Mouse (Mus musculus) liver (tissue): ENCODE data around the gene Klrk1.
"Not testable (repeated sequence)": the region's sequence is repeated elsewhere in the genome, so short reads cannot be mapped to it uniquely, and the experiment has no call there.

ENCODE experiments used
- DNase-seq: peaks from one replicate; pipeline ENCODE4 v3.0.0-alpha.2; 2020; ENCODE audit warnings: mixed read lengths

The Klrk1 gene

DNA sequence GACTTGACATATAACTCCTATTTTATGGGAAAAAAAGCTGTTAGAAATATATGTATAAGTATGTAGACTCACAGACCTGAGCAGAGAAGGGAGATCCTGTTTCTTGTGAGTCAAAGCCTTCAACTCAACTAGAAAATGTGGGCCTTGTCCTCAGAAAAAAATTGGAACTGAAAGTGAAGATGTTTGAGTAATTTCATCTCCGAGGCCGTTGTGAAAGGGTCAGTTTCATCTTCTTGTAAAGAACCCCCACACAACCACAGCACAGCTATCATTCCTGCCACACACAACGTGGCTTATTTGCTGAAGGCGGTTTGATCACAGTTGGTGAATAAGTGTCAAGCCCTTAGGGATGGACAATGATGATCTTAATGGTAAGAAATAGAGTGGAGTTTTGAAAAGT, at the start of gene Klrk1:
Gene Klrk1 (minus strand): TSS at position 130 of the 400 bp plus-strand sequence.
- DNase-seq = no peak

DNA sequence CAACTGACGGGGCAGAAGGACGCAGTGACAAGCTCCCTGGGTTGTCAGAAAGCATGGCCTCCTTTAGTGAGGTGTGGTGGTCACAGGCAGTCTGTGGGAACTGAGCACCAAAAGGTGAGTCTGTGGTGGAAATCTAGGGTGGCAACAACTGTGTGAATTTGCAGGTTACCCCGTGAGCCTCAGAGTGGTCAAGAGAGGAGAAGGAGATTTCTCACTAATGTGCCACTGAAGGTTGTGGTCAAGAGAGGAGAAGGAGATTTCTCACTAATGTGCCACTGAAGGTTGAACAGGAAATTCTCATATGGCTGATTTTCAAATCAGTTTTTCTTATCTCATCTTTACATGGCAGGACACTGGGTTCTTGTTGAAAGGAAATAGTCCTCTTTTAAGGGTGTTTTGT, 37.6 kb upstream of the Klrk1 start:
- DNase-seq = not testable (repeated sequence)

DNA sequence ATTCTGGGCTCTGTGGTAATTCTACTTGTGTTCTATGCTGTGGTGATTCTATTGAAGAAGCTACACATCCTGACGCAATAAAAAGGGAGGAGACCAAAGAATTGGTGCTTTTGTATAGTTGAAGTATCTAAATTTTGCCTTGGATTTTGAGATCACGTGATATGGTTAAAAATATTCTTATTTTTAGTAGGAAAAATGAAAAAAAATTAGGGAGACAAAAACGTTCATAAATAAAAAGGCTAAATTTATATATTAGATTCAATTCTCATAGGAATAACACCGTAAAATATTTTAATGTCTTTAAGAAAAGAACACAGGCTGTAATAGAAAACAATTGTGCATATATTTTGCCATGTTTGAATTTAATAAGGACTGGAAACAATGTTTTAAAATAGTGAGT, 36.9 kb upstream of the Klrk1 start, which contains the start of gene Klrc2:
Gene Klrc2 (minus strand): TSS at position 101 of the 400 bp plus-strand sequence.
- not testable (repeated sequence) for DNase-seq

DNA sequence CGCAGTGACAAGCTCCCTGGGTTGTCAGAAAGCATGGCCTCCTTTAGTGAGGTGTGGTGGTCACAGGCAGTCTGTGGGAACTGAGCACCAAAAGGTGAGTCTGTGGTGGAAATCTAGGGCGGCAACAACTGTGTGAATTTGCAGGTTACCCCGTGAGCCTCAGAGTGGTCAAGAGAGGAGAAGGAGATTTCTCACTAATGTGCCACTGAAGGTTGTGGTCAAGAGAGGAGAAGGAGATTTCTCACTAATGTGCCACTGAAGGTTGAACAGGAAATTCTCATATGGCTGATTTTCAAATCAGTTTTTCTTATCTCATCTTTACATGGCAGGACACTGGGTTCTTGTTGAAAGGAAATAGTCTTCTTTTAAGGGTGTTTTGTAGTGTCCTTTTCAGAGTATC, 20.4 kb upstream of the Klrk1 start:
- not testable (repeated sequence) for DNase-seq

DNA sequence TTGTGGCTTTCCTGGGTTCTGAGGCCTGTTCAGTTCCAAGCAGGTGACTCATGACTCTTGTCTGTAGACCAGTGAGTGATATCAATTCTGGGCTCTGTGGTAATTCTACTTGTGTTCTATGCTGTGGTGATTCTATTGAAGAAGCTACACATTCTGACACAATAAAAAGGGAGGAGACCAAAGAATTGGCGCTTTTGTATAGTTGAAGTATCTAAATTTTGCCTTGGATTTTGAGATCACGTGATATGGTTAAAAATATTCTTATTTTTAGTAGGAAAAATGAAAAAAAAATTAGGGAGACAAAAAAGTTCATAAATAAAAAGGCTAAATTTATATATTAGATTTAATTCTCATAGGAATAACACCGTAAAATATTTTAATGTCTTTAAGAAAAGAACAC, 19.6 kb upstream of the Klrk1 start, which contains the start of gene Klrc3:
Gene Klrc3 (minus strand): TSS at position 101 of the 400 bp plus-strand sequence.
- not testable (repeated sequence) for DNase-seq

DNA sequence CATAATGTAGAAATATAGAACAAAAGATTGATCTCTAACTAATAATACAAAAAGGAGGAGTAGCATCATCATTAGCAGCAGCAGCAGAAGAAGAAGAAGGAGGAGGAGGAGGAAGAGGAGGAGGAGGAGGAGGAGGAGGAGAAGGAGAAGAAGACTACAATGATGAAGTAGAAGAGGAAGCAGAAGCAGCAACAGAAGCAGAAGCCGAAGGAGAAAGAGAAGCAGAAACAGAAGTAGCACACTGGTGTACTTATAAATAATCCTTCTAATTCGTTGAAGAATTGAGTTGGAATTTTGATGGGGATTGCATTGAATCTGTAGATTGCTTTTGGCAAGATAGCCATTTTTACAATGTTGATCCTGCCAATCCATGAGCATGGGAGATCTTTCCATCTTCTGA, 7.4 kb upstream of the Klrk1 start:
- not testable (repeated sequence) for DNase-seq

DNA sequence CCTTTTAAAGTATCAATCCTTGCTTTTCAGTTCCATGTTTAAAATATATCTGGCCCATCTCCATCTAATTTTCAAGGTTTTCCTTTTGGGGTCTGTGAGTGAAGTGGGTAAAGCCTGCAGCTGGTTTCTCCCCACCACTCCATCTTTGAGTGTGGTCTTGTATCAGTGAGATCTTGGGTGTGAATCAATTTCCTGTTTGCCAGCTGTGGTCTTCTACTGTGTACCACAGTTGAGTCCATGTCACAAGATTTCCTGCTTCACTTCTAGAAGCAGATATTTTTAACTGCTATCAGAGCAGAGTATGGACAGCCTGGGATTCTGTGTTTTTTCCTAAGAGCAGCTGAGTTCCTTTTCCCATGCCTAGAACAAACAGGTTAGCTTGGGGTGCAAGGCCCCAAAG, 15.3 kb downstream of the Klrk1 start:
- no peak for DNase-seq

DNA sequence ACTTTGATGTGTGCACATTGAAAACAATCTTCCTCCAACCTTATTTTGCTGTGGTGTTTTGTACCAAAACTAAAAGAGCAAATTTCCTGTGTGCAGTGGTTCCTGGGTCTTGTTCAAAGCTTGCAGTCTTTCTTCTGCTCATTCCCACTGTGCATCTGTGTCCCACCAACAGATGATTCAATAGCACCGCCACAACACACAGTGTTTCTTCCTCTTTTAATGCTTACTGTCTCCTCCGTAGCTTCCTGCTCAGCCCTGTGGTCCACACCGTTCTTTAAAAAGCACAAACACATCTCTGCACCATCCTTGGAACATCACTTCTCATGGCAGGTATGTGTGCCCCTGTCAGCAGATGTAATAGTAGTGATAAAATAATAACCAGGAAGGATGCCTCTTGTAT, 32.2 kb downstream of the Klrk1 start, which contains the start of gene Klrd1:
Gene Klrd1 (plus strand): TSS at position 275 of the 400 bp plus-strand sequence.
- DNase-seq = no peak

DNA sequence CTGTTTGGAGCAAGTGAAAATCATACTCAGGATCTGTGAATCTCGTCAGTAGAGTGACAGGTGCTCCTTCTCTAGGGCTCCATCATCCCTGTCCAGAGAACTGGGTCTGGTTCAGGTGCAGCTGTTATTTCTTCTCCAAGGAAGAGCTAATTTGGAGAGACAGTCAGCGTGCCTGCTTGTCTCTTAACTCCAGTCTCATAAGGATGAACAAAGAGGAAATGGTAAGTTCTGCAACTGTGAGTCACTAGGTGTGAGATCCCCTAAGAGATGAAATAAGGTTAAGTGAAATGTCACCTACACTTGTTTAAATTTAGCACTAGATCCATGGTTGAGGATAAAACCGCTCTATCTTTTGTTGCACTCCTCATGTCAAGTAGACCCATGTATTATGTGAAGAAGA, 40.6 kb downstream of the Klrk1 start:
- DNase-seq = no peak

DNA sequence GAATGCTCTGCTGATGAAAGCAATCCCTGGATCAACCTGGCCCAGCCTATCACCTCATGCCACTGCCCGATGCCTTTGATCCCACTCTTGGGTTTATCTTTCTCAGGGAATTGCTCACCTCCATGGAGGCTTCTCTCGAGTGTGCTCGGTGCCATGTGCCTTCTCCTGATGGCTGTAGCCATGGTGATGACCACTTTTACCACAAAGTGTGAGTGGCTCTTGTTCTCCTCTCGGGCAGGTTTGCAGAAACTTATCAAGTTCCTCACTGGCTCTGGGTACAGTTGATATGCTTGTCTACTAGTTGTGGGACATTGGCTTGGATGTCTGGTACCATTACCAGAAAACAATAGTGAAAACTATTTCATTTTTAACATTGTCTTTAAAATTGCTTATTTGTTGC, 41.8 kb downstream of the Klrk1 start:
- no peak for DNase-seq

DNA sequence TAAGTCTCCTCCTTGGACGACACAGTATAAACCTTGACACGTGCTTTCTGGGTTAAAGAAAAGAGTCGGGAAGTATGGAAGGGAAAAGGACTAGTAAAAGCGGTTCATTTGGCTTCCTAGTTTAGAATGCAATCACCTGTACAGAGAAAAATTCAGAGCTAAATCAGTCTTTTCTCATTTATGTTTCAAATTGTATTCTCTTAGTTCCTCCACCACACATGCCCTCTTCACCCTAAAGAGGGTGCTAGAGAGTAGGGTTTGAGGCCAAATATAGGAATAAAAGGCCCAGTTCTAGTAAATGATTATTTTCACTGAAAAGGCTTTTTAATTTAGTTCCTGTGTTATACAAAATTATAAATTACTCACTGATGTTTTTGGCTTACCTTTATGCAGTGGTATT, 42.4 kb downstream of the Klrk1 start:
- no peak for DNase-seq

DNA sequence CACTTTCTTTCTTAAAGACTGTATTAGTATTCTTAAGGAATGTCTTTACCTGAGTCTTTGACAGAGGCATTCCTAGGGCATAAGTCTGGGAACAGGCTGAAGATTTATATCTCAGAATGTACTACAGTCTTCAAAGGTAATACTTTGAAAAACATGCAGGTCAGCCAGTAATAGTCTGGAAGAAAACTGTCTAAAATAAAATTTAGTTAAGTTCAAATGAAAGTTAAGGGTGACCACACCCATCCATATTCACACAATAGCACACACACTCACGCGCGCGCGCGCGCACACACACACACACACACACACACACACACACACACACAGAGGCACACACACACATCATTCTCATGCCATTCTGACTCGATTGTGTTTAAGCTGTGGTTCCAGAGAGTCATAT, 46.1 kb downstream of the Klrk1 start, which contains the start of gene Klre1:
Gene Klre1 (plus strand): TSS at position 301 of the 400 bp plus-strand sequence.
- DNase-seq = no peak

DNA sequence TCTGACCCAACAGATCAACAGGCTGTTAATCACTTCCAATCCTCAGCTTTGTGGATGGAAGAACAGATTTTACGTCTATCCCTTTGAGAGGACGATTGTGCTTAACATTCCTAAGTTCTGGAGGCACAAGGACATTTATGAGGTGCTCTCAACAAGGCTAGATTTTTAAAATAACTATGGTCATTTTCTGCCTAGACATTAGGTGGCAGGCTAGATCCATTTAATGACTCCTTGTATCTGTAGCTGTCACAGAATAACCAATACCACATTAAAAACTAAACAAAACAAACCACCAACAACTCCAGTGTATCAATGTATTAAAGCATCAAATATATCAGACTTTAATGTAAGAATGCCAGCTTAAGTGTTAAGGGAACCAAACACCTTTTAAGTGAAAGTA, 48.3 kb downstream of the Klrk1 start:
- no peak for DNase-seq

DNA sequence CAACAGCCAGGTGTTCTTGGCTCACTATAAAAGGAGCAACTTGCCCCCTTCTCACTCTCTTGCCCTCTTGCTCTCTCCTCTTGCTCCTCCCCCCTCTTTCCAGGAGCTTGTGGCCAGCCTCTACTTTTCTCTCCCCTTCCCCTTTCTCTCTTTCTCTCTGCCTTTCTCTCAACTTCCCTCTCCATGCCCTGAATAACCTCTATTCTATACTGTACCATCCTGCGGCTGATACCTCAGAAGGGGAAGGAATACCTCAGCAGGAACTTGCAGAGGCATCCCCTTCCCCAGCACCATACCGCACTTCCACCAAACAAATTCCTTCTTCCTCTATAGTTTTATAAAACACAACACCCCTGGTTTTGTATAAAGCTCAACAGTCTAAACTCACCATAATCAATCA, 58.4 kb downstream of the Klrk1 start:
- DNase-seq = no peak
